Mouse (Mus musculus) cerebellum, adult 11 months (tissue): ENCODE results near the gene Tmem178b.

Experiments used
- DNase-seq: peaks from one replicate; pipeline ENCODE4 v3.0.0; 2022

Gene Tmem178b

GRCm38 (mm10) chr6:40019396-40019795 is 146.3 kb downstream of the Tmem178b start:
- no peak for DNase-seq

DNA sequence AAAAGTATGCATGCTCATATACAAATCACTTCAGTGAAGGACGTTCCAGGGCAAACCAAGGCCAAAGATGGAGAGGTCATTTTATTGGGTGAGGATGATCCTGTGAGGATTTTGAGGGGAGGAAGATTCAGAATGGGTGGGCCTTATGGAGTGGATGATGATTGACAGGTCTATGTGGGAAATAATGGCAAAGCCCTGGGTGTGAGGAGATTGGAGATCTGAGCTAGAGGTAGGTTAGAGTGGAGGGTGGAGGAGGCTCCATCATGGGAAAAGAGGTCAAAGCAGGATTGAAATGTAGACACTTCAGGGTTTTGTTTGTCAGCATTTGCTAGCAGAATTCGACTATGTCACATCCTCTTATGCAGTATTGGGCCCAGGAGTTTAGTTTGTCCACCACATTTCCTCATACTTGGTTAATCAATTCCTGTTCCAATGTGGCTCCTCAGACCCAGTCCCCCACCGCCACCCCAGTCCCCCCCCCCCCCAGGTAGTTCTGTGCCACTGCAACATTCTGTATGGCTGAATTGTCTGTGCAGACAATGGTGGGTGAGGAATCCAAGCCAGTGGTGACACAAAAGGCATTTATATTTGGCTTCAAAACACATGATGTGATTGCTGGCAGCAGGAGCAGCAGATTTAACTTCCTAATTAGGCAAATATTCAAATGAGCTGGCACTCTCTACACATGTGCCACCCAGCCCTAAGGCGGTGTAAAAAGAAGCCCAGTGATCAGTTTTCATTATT is 150.7 kb downstream of the Tmem178b start:
- DNase-seq = no peak

DNA sequence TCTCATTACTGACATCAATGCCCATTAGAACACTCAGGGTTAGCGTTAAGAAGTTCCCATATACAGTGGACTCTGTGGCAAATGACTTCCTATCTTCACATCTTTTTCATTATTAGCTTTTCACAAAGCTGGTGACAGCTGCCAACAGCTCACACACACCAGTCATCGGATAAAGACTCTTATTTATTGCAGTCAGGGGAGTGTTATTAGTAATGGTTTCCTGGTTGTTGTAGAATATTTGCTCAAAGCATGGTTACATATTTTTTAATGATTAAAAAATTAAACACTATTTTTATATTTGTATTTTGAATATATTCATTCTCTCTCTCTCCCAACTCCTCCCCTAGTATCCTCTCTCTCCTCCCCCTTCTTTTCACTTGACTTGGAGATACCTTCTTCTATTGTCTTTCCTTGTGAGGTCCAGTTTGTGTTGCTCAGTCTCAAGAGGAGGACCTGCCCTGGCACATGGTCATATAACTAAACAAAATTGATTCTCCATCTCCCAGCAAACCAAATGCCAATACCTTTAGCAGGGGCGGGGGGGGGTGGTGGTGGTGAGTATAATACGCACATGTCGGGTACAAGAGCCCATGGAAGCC is 151.4 kb downstream of the Tmem178b start:
- no peak for DNase-seq

DNA sequence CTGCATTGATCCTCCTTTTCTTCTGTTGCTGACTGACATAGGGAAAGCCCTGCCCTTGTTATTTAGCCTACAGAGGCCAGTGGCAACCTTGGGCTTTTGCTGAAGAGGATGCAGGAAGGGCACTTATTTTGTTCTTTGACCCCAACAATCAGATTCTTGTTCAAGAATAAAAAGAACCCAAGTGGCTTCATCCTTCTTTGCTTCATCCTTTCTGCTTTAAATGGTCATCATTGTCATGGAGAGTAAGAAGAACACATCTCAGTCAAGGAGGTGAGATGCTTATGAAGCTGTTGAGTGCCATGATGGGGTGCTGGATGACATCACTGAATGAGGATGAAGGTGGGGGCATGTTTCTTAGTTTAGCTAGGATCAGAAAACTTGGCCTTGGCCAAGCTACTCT is 159.8 kb downstream of the Tmem178b start:
- no peak for DNase-seq

GRCm38 (mm10) chr6:40033935-40034334 is 160.9 kb downstream of the Tmem178b start:
- no peak for DNase-seq

- peak; percentile 17 for DNase-seq
Measured at GRCm38 (mm10) chr6:40048969-40049908, 176.2 kb downstream of the Tmem178b start.

- no peak for DNase-seq
Measured at GRCm38 (mm10) chr6:40049909-40050484, 176.9 kb downstream of the Tmem178b start.

- no peak for DNase-seq
Measured at GRCm38 (mm10) chr6:40051698-40052097, 178.6 kb downstream of the Tmem178b start.

DNA sequence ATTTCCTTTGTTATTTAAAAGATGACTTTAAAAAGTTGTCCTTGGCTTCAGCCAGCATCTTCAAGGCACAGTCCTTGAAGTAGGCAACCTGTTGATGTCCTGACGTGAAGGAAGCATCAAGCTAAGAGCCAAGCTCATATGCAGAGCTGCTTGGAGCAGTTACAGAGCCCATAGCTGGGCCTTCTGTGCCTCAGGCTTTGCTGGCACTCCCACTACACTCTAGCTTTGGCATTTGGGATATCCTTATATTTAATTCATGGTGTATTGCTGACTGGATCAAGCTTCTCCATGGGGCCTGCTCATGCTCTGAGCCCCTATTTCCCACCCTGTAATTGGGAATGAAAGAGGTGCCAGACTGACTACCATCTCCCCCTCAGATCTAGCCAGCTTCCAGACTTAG is 179.5 kb downstream of the Tmem178b start:
- DNase-seq = no peak

GRCm38 (mm10) chr6:40059466-40059865 is 186.4 kb downstream of the Tmem178b start:
- DNase-seq = no peak

DNA sequence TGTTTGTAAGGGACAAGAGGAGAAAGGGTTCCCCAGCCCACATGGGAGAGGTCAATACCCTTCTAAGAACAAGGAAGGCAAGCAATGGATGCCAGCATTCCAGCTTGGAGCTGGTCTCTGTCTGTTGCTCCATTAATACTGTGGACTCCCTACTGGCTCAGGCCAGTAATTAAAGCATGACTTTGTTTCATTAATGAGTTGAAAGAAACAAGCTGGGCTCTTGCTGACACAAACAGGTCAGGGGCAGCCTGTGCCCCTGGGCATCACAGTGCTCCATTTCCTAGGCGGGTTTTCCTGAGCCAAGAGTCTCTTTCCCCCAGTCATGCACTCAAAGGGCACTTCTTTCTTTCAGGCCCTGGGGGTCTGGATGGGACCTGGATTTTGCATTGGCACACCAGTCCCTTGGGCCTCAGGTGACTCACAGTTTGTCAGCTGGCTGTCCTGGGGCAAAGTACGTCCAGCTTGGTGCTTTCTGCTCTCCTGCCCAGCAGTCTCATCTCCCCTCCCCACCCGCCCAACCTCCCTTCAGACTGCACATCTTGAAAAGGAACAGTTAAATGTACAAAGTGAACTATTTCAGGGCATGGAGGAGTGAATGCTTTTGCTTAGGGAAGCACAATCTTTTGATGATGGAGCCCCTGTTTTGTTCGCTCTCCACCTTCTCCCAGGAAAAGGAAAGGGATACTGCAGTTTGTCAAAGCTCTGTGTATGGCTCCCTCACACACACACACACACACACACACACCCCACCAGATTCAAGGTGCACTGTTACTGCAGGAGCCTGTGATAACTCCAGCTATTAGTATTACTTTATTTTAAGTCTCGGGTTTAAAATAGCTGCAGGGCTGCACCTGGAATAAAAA is 188.5 kb downstream of the Tmem178b start:
- no peak for DNase-seq

DNA sequence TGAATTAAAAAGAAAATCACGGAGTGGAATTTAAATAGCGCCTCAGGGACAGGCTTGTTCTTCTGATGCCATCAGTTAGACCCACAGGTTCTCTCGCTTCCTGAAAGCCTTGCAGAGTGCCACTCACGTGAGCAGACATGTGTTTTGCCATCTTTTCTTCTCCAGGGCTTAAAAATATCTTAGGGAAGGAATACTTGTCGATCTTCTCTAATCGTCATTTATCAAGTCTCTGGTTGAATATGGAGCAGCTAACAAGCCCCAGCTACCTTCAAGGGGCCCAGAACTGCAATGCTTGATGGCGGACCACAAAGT is 189.1 kb downstream of the Tmem178b start:
- no peak for DNase-seq

- DNase-seq = no peak
Measured at GRCm38 (mm10) chr6:40063438-40063837, 190.4 kb downstream of the Tmem178b start.

- DNase-seq = no peak
Measured at GRCm38 (mm10) chr6:40063899-40064298, 190.8 kb downstream of the Tmem178b start.

GRCm38 (mm10) chr6:40064342-40064741 is 191.3 kb downstream of the Tmem178b start:
- no peak for DNase-seq

GRCm38 (mm10) chr6:40068467-40068866 is 195.4 kb downstream of the Tmem178b start:
- DNase-seq = peak; percentile 29

- no peak for DNase-seq
Measured at GRCm38 (mm10) chr6:40071007-40071406, 197.9 kb downstream of the Tmem178b start.

GRCm38 (mm10) chr6:40076089-40076488 is 203.0 kb downstream of the Tmem178b start:
- DNase-seq = no peak

- no peak for DNase-seq
Measured at GRCm38 (mm10) chr6:40076670-40077313, 203.7 kb downstream of the Tmem178b start.

DNA sequence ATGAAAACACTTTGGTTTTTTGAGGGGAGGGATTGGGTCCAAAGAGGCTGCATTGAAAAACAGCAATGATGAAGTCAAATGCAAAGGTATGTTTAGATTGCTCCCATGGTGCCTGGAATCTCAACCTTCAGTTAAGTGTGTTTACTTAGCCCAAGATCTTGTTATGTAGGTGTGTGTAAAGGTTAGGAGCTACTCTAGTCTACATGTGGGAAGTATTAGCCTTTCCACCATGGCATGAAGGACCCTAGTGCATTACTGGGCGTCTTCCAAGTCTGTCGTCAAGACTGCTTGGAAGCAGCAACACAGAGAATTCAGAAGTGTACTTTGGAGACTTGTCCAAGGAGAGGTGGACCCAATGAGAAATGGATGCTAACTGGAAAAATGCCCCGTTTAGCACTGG is 205.3 kb downstream of the Tmem178b start:
- DNase-seq = no peak

- no peak for DNase-seq
Measured at GRCm38 (mm10) chr6:40083726-40084125, 210.7 kb downstream of the Tmem178b start.

GRCm38 (mm10) chr6:40091250-40091651 is 218.2 kb downstream of the Tmem178b start:
- no peak for DNase-seq
